In genomic region chr6:120099392-120099791, GRCm38 (mm10) we compare ENCODE assay signal across 18 mouse cellular contexts. TPM values are rescaled to one million over a fixed set of nuclear protein-coding genes. Genes with fewer than 3 reads are reported as not detected.
A peak's percentile ranks its signal among the peaks of the same experiment; 100 is the strongest.
DNase-seq lines count a peak whose midpoint lies in the region.
"Had no signal": no experiment of that assay in that cellular context is flagged by ENCODE, and none has a peak within 500 bp of the region (broad histone marks: within the 10 kb centered on the region; RNA-seq: fewer than 3 reads in every experiment).

No protein-coding gene starts in this region.

- intact Hi-C loops in left cerebral cortex, postnatal 4 days (cut with DNase I): no loop called here

- peak; percentile 76 for DNase-seq in heart, adult 11 months
- no peak for DNase-seq in heart, adult 18-20 months
- DNase-seq in left cerebral cortex, adult 18-20 months (ENCODE audit: low spot score in 2 of 2): peak; percentile 17 to 27
- DNase-seq in left cerebral cortex, postnatal 4 days: no peak
- DNase-seq in ES-CJ7 (ENCODE audit: low read depth, low spot score): peak; percentile 84
- DNase-seq in brain, adult 2 months (ENCODE audit: low read depth, low spot score): peak; percentile 78
- no peak for DNase-seq in urinary bladder, postnatal 10 days (ENCODE audit: low spot score)
- DNase-seq in lung, postnatal 25 days (ENCODE audit: low spot score): no peak
- DNase-seq: adrenal gland, postnatal 36 days; cerebellum, adult 2 months; gastrocnemius, postnatal 10 days; heart, adult 2 months; heart, postnatal 36 days; lung, adult 18-20 months; thymus, adult 18-20 months; thymus, postnatal 4 days had no signal

RNA-seq across cellular contexts. Expression of gene Ninj2, which starts 6.2 kb away (rescaled TPM):
- total RNA-seq in heart, adult 18-20 months (2021): not detected
- total RNA-seq in left cerebral cortex, adult 18-20 months (2021): under 1 TPM; 0.42 to 0.63 TPM
- total RNA-seq in left cerebral cortex, postnatal 4 days (2021): not detected
- total RNA-seq: adrenal gland, postnatal 36 days; gastrocnemius, postnatal 10 days; heart, adult 2 months; heart, postnatal 36 days; midbrain, postnatal 0 days; neutrophil, adult 5-6 weeks had no signal

Comparison
In these comparisons a context has a peak if more than half of its experiments do, and no peak if none do; other contexts are left out.
1. DNase-seq: peak in heart, adult 11 months (single experiment), left cerebral cortex, adult 18-20 months (2 of 2), ES-CJ7 (single experiment) and brain, adult 2 months (single experiment); none in heart, adult 18-20 months (0 of 2), left cerebral cortex, postnatal 4 days (single experiment), urinary bladder, postnatal 10 days (single experiment) and lung, postnatal 25 days (single experiment).